Mouse (Mus musculus) liver, postnatal 0 days (tissue): ENCODE results near the gene Akr1b3. TPM values are rescaled to one million over a fixed set of nuclear protein-coding genes. Genes with fewer than 3 reads are reported as not detected.

Experiments
- ATAC-seq: fragments of 200-750 bp; cut with Nextera tagmentation; 2 replicates; pipeline ENCODE4 v1.8.0; 2017; ENCODE audit warnings: mild to moderate bottlenecking, moderate library complexity
- DNase-seq: peaks from one replicate; pipeline ENCODE4 v3.0.0-alpha.2; 2016
- H3K27ac ChIP-seq: fragments of 300-500 bp; sonication (generic); 2 replicates; pipeline ENCODE4 v1.5.1; 2014; ENCODE audit warnings: antibody characterized with exemption, moderate library complexity, mild to moderate bottlenecking, low read depth
- H3K27me3 ChIP-seq: fragments of 300-500 bp; sonication (generic); 2 replicates; pipeline ENCODE4 v1.6.1; 2014; ENCODE audit warnings: low read length, control low read depth, mixed read lengths; ENCODE audit not compliant: insufficient read depth
- H3K36me3 ChIP-seq: fragments of 300-500 bp; sonication (generic); replicated peaks from 2 replicates; pipeline ENCODE4 v1.6.1; 2014; ENCODE audit warnings: mild to moderate bottlenecking, control low read depth, low read length, moderate library complexity, mixed read lengths; ENCODE audit not compliant: insufficient read depth
- H3K4me1 ChIP-seq: fragments of 300-500 bp; sonication (generic); 2 replicates; pipeline ENCODE4 v1.6.1; 2014; ENCODE audit warnings: antibody characterized with exemption, mild to moderate bottlenecking, control low read depth; ENCODE audit not compliant: insufficient read depth
- H3K4me2 ChIP-seq: fragments of 300-500 bp; sonication (generic); 2 replicates; pipeline ENCODE4 v1.6.1; 2014; ENCODE audit warnings: low read depth, mild to moderate bottlenecking, low read length, moderate library complexity, mixed read lengths
- H3K4me3 ChIP-seq: fragments of 300-500 bp; sonication (generic); 2 replicates; pipeline ENCODE4 v1.5.1; 2014; ENCODE audit warnings: low read depth, low read length
- H3K9ac ChIP-seq: fragments of 300-500 bp; sonication (generic); replicated peaks from 2 replicates; pipeline ENCODE4 v1.6.1; 2014; ENCODE audit warnings: mild to moderate bottlenecking, moderate library complexity
- H3K9me3 ChIP-seq: fragments of 300-500 bp; sonication (generic); 2 replicates; pipeline ENCODE4 v1.6.1; 2016; ENCODE audit warnings: mild to moderate bottlenecking, control low read depth, low read length, mixed read lengths
- CTCF ChIP-seq: sonication (generic); IDR thresholded peaks from 2 replicates; pipeline ENCODE4 v1.5.1; 2016; ENCODE audit warnings: antibody characterized with exemption, low read depth
- EP300 ChIP-seq: IDR thresholded peaks from 2 replicates; pipeline ENCODE4 v1.6.1; 2016; ENCODE audit warnings: antibody characterized with exemption, low read depth, mild to moderate bottlenecking
- WGBS: fragments of 180-500 bp; shearing (Covaris S2); extraction: QIAGEN DNeasy Blood & Tissue Kit; methylation state at CpG from one replicate; pipeline ENCODE4 v1.1.7; 2014; ENCODE audit not compliant: insufficient replicate concordance; 5-methylcytosine and 5-hydroxymethylcytosine counted together
- polyA plus RNA-seq: library from polyadenylated mRNA; unstranded; fragments of >200 nt; fragmentation: Nextera tagmentation; extraction: Ambion mirVana; gene quantifications from 2 replicates; pipeline ENCODE4 v1.2.1, GENCODE M21; 2015

Akr1b3 gene
- polyA plus RNA-seq, 1 experiment from 2014 or later: 31.6 TPM

DNA sequence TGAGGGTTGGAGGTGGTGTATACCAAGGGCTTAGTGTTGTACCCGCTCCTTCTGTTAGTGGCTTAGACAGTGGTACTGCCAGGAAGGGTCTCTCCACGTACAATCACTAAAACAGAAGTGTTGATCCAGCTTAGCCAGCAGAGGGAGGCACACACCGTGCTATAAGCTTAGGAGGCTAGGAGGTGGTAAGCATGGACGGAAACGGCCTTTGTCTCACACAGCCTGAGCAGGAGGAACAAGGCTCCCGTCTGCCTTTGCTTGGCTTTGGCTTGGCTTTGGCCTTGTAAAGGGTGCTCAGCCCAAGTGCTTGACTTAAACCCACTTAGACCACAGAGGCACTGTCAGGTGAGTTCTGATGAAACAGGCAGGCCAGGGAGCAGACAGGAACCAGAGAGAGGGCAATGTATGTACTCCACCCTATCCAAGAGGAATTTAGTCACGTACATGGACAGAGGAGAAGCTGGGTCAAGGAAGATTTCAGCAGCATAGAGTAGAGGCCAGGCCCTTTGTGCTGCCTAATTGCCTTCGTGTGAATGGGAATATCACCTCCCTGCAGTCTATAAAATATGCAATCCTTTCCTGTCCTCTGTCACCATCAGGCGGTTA lies 24.3 kb downstream of the Akr1b3 start:
- peak; percentile 75 for DNase-seq
- Histone ChIP-seq H3K27ac (no peak overlapping the region), H3K4me2 (no peak overlapping the region), H3K36me3 (no peaks in the 10 kb centered on the region), H3K9ac (no peak overlapping the region), H3K27me3 (no peaks in the 10 kb centered on the region), H3K4me1 (no peaks in the 10 kb centered on the region; the same call in 1 of the 2 replicates), H3K4me3 (no peak overlapping the region), H3K9me3 (no peaks in the 10 kb centered on the region)
- TF ChIP-seq CTCF (peak; percentile 90), EP300 (no peak)
- WGBS: 27% methylated on average over 9 of the region's 9 CpGs
- ATAC-seq: peak; percentile 66

DNA sequence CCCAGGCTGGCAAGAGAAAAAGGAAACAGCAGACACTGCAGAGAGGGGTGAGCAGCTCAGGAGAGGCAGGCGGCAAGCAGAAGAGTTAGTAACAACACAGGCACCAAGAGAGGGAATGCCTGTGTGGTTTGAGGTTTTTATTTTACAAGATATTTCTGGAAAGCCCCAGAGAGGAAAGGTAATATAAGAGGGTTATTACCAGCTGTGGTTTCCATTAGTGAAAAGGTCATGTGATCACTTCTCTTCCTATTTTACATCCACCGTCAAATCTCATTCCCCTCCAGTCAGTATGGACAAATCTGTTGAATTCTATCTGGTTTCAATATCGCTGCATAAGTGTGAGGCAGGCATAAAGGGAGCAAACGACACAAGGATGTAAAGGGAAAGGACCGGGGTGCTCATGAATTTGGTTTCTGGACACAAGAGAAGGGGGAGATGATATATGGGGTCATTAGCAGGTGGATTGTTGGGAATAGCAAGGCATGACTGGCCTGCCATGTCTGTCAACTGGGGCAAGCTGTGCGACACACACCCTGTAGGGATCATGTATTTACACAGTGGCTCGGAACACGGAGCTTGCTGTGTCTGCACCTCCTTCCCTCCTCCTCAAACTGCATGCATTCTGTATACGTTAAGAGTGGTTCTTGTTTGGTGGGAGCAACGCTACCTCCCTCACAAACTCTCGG lies 24.9 kb downstream of the Akr1b3 start:
- H3K4me1 ChIP-seq: no peaks in the 10 kb centered on the region; the same call in 1 of the 2 replicates
- ATAC-seq (no peak), DNase-seq (no peak)
- no peaks in the 10 kb centered on the region for H3K27me3 ChIP-seq
- H3K36me3 ChIP-seq: no peaks in the 10 kb centered on the region
- H3K27ac ChIP-seq: no peak overlapping the region
- H3K9ac ChIP-seq: no peak overlapping the region
- no peak overlapping the region for H3K4me3 ChIP-seq
- no peak overlapping the region for H3K4me2 ChIP-seq
- no peaks in the 10 kb centered on the region for H3K9me3 ChIP-seq
- TF ChIP-seq CTCF (no peak), EP300 (no peak)
- 56% methylated on average over 11 of the region's 11 CpGs for WGBS

DNA sequence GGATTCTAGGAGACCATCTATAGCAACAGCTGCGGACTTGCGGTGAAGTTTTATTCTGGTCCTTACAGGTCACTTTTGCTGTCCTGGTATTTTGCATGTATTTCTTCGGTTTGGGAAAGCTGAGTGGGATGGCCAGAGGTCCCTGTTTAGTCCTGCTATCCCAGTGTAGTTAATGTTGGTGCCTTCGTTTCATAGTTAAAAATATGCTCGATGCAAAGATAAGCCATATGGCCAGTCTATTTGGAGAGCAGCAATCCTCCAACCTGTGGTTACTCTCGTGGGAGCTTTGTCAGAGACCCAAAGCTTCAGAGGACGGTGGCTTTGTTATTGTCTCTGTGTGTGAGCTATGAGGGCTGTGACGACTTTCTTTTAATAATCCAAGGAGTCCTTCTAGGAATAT lies 26.6 kb downstream of the Akr1b3 start:
- ATAC-seq (no peak), DNase-seq (no peak)
- Histone ChIP-seq H3K9me3 (no peaks in the 10 kb centered on the region), H3K27me3 (no peaks in the 10 kb centered on the region), H3K27ac (no peak overlapping the region), H3K4me1 (no peaks in the 10 kb centered on the region; the same call in 1 of the 2 replicates), H3K36me3 (no peaks in the 10 kb centered on the region), H3K4me2 (no peak overlapping the region), H3K9ac (no peak overlapping the region), H3K4me3 (no peak overlapping the region)
- TF ChIP-seq CTCF (no peak), EP300 (no peak)
- WGBS: 73% methylated on average over 8 of the region's 8 CpGs

DNA sequence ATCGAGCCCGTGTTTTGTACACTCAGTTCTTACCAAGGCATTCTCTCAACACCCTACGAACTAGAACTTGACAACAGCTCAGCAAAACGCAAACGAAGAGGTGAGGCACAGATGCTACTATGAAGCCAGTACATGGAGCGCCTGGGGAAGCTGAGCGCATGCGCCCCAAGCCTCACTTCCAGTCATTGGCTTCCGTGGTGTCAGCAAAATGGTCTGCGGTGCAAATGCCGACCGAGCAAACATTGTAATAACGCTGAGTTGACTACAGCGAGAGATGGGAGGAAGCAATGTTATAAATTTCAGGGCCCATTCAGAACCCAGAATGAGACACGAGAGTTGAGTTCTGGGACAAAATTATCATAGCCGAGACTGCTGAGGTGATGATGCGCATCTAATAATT lies 27.2 kb downstream of the Akr1b3 start:
- ATAC-seq: no peak
- no peak overlapping the region for H3K4me3 ChIP-seq
- H3K9ac ChIP-seq: no peak overlapping the region
- H3K27ac ChIP-seq: no peak overlapping the region
- no peaks in the 10 kb centered on the region for H3K27me3 ChIP-seq
- TF ChIP-seq EP300: no peak
- no peak for TF ChIP-seq CTCF
- no peaks in the 10 kb centered on the region for H3K36me3 ChIP-seq
- 77% methylated on average over 17 of the region's 17 CpGs for WGBS
- no peaks in the 10 kb centered on the region for H3K9me3 ChIP-seq
- no peak overlapping the region for H3K4me2 ChIP-seq
- no peak for DNase-seq
- H3K4me1 ChIP-seq: no peaks in the 10 kb centered on the region; the same call in 1 of the 2 replicates

DNA sequence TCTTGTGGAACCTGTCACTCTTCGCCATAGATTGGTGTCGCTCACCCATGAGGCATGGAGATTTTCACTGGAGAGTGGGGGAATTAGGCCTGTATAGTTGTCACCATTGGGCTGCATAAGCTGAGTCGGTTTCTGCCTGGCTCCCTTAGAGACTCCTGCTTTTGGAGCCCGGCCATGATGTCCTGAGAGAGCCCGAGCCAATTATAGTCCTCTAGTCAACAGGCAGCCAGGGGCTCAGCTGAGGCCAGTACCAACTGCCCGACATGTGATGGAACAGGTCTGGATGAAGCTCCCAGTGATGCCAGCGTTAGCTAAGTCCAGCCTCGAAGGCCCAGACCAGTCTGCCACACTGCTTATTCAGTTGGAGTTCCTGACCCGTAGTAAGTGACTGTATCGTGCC lies 29.2 kb downstream of the Akr1b3 start:
- Histone ChIP-seq H3K4me1 (no peaks in the 10 kb centered on the region; the same call in 1 of the 2 replicates), H3K9me3 (no peaks in the 10 kb centered on the region), H3K4me2 (no peak overlapping the region), H3K27me3 (no peaks in the 10 kb centered on the region), H3K9ac (no peak overlapping the region), H3K27ac (no peak overlapping the region), H3K36me3 (no peaks in the 10 kb centered on the region), H3K4me3 (no peak overlapping the region)
- TF ChIP-seq CTCF: no peak
- no peak for TF ChIP-seq EP300
- WGBS: 80% methylated on average over 10 of the region's 10 CpGs
- DNase-seq: no peak
- no peak for ATAC-seq

DNA sequence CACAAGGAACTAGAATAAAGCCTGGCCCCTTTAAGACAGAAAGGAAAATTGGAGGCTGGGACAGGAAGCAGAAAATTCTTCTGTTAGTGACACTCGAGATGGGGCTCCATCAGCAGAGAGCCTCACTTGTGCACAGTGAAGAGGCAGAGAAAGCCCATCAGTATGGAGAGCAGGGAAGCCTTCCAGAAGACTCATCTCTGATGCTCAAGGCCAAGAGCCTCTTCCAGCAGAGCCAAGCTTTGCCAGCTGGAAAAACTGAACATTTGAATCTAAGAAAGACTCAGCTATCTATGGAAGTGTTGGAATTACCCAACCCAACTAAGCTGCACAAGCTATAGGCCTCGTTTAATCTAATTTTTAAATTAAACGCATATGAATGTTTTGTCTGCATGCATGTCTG lies 30.4 kb downstream of the Akr1b3 start:
- no peak overlapping the region for H3K27ac ChIP-seq
- DNase-seq: no peak
- H3K36me3 ChIP-seq: no peaks in the 10 kb centered on the region
- ATAC-seq: no peak
- no peaks in the 10 kb centered on the region for H3K9me3 ChIP-seq
- H3K4me3 ChIP-seq: no peak overlapping the region
- no peaks in the 10 kb centered on the region for H3K4me1 ChIP-seq
- no peaks in the 10 kb centered on the region for H3K27me3 ChIP-seq
- TF ChIP-seq EP300 (no peak), CTCF (no peak)
- 61% methylated on average over 3 of the region's 3 CpGs for WGBS
- H3K4me2 ChIP-seq: no peak overlapping the region
- H3K9ac ChIP-seq: no peak overlapping the region
